Mouse (Mus musculus): ENCODE measurements at regions not wholly inside any gene's neighbourhood (a gene's known extent, or its start where the extent isn't known, plus 50 kb on each side); places are given as distances from the start of the nearest gene placed in this dataset.

DNA sequence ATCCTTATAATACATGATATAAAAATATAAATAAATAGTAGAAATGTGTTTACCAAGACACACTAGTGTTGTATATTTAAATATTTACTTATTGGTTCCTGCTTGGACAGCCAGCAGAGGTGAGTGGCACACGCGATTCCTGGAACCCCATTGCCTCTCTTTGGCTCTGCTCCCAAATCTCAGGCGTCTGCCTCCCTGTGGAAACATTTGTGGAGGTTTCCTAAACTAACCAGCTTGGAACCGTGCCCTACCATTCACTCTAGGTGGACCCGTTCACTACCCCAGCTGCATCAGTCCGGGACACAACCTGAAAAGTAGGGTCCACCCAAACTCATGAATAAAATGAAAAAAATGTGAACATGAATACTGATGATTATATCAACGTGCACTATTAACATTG, 404.0 kb upstream of the Defb41 start:
- Histone ChIP-seq H3K9me3 (ENCODE audit: control insufficient read depth, low read length) (no peaks in the 10 kb centered on the region), H3K27me3 (ENCODE audit: control insufficient read depth, insufficient read depth, low read length) (no peaks in the 10 kb centered on the region), H3K4me1 (replicated peaks; ENCODE audit: control insufficient read depth, insufficient read depth, low read length) (no peaks in the 10 kb centered on the region), H3K4me3 (ENCODE audit: low read depth, low read length) (no peak overlapping the region), H3K9ac (ENCODE audit: low read depth, low read length) (no peak overlapping the region), H3K4me2 (replicated peaks; ENCODE audit: low read depth, low read length) (no peak overlapping the region), H3K27ac (ENCODE audit: low read depth, low read length) (no peak overlapping the region), H3K36me3 (ENCODE audit: control insufficient read depth, insufficient read depth, low read length) (no peaks in the 10 kb centered on the region)
- 88% methylated on average over 7 of the region's 7 CpGs for WGBS
- no peak for ATAC-seq (ENCODE audit: low FRiP score)
- no peak for DNase-seq (ENCODE audit: low spot score)

DNA sequence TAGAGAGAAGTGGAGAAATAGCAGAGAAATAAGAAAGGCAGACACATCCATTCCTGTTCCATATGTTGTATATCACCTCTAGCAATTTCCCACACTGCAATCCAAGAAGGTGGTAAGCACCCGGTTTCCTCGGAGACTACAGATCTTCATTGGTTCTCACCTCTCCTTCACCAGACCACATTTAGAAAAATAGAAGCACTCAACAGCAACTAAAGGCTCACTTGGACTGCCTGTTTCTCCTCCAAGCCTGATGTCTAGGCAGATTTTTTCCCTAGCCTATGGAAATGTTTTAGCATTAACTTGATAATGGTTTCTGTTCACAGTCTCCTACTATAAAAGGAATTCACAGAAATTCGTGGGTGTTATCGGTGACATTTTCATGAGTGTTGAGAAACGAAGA, 403.3 kb upstream of the Defb41 start:
- 93% methylated on average over 5 of the region's 5 CpGs for WGBS
- no peaks in the 10 kb centered on the region for H3K4me1 ChIP-seq (replicated peaks; ENCODE audit: control insufficient read depth, insufficient read depth, low read length)
- H3K9me3 ChIP-seq (ENCODE audit: control insufficient read depth, low read length), result no peaks in the 10 kb centered on the region
- DNase-seq (ENCODE audit: low spot score) (no peak), ATAC-seq (ENCODE audit: low FRiP score) (no peak)
- H3K27ac ChIP-seq (ENCODE audit: low read depth, low read length), result no peak overlapping the region
- no peaks in the 10 kb centered on the region for H3K36me3 ChIP-seq (ENCODE audit: control insufficient read depth, insufficient read depth, low read length)
- no peaks in the 10 kb centered on the region for H3K27me3 ChIP-seq (ENCODE audit: control insufficient read depth, insufficient read depth, low read length)
- no peak overlapping the region for H3K4me2 ChIP-seq (replicated peaks; ENCODE audit: low read depth, low read length)
- no peak overlapping the region for H3K9ac ChIP-seq (ENCODE audit: low read depth, low read length)
- no peak overlapping the region for H3K4me3 ChIP-seq (ENCODE audit: low read depth, low read length)

DNA sequence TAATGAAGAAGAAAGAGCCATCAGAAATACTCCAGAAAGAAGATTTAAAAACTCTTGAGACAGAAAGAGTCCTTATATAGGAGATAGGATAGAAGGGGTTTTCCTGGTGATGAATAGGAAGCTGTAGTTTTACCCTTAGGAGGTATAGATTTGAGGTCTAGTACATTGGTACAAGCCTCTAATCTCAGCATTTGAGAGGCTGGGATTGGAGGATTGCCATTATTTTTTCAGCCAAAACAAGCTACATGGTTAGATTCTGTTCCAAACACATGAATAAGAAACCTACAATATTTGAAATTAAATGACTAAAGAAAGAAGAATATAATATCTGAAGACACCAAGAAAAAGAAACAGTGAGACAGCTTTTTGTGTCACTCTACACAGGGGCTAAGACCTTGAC, 375.9 kb upstream of the Defb41 start:
- DNase-seq (ENCODE audit: low spot score), result no peak
- Histone ChIP-seq H3K27ac (ENCODE audit: low read depth, low read length) (no peak overlapping the region), H3K9me3 (ENCODE audit: control insufficient read depth, low read length) (no peaks in the 10 kb centered on the region), H3K36me3 (ENCODE audit: control insufficient read depth, insufficient read depth, low read length) (no peaks in the 10 kb centered on the region), H3K4me2 (replicated peaks; ENCODE audit: low read depth, low read length) (no peak overlapping the region), H3K4me3 (ENCODE audit: low read depth, low read length) (no peak overlapping the region), H3K4me1 (replicated peaks; ENCODE audit: control insufficient read depth, insufficient read depth, low read length) (no peaks in the 10 kb centered on the region), H3K9ac (ENCODE audit: low read depth, low read length) (no peak overlapping the region), H3K27me3 (ENCODE audit: control insufficient read depth, insufficient read depth, low read length) (no peaks in the 10 kb centered on the region)
- ATAC-seq (ENCODE audit: low FRiP score), result no peak

DNA sequence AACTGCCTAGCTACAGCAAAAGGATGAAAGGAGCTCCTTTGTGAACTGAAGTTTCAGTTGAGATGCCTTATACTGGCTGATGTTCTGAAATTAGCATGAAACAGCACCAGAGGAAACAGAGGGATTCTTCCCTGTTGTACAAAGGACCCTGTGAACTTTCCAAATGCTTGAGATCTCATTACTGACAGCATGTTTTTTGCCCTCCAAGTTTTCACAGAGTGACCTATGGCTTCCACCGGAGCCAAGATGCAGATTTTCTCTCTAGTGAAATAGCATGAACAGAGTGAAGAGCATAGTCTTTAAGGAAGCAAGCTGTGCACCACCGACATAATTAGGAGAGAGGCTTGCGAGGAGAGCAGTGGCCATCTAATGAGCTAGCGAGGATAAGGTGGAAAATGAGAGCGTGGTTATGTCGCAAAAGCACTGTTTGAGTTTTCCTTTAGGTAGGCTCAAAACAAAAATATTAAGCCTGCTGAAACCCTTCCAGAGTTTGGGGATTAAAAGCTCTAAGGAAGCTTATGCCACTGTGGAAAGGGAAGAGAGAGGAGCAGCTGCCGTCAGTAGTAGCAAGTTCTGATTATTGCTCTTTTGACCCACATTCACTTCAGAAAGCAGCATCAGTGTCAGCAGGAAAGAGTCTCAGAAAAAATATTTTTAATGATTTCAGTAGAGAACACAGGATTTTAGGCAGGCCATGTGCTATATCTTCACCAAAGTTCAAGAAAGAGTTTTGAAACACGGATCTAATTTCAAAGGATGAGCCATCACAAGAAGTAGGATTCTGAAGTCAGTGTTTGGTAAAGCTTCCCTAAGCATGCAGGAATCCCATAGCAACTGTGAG, 374.7 kb upstream of the Defb41 start:
- peak; percentile 35 for DNase-seq (ENCODE audit: low spot score)
- peak; percentile 87 for ATAC-seq (ENCODE audit: low FRiP score)
- H3K4me1 ChIP-seq (replicated peaks; ENCODE audit: control insufficient read depth, insufficient read depth, low read length), result no peaks in the 10 kb centered on the region
- H3K9me3 ChIP-seq (ENCODE audit: control insufficient read depth, low read length), result no peaks in the 10 kb centered on the region
- 19% methylated on average over 8 of the region's 8 CpGs for WGBS
- H3K27ac ChIP-seq (ENCODE audit: low read depth, low read length), result no peak overlapping the region
- H3K4me2 ChIP-seq (replicated peaks; ENCODE audit: low read depth, low read length), result no peak overlapping the region; the same call in 1 of the 2 replicates
- no peaks in the 10 kb centered on the region for H3K36me3 ChIP-seq (ENCODE audit: control insufficient read depth, insufficient read depth, low read length)
- H3K4me3 ChIP-seq (ENCODE audit: low read depth, low read length), result no peak overlapping the region
- H3K27me3 ChIP-seq (ENCODE audit: control insufficient read depth, insufficient read depth, low read length), result no peaks in the 10 kb centered on the region
- H3K9ac ChIP-seq (ENCODE audit: low read depth, low read length), result no peak overlapping the region

DNA sequence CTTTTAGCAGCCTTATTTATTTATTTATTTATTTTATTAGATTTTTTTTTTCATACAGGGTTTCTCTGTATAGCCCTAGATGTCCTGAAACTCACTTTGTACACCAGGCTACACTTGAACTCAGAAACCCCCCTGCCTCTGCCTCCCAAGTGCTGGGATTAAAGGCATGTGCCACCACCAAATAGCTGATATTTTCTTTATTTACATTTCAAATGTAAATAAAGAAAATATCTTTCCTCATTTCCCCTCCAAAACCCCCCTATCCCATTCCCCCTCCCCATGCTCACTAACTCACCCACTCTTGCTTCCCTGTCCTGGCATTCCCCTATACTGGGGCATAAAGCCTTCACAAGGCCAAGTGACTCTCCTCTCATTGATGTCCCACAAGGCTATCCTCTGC, 372.4 kb upstream of the Defb41 start:
- DNase-seq (ENCODE audit: low spot score), result no peak

DNA sequence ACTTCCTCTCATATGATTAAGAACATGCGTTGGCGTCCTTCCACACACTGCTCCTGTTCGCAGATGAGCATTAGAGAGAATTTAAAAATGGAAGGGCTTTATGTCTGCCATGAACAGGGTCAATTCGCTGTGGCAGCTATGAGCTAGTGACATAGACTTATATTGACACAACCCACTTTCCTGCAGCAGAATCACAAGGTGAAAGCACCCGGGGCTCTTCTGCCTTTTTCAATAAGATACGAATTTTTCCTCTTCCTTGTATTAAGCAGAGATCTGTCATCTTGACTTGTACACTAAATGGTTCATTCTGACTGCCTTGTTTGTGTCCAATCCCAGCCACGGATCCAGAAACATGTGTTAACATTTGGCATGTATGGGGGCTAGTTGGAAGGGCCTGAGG, 345.3 kb upstream of the Defb41 start:
- no peak overlapping the region for H3K4me2 ChIP-seq (replicated peaks; ENCODE audit: low read depth, low read length)
- WGBS, result 81% methylated on average over 7 of the region's 7 CpGs

More for the DNA sequence above, 372.4 kb upstream of the Defb41 start:
- Histone ChIP-seq H3K4me2 (replicated peaks; ENCODE audit: low read depth, low read length) (no peak overlapping the region), H3K9ac (ENCODE audit: low read depth, low read length) (no peak overlapping the region), H3K27ac (ENCODE audit: low read depth, low read length) (no peak overlapping the region), H3K36me3 (ENCODE audit: control insufficient read depth, insufficient read depth, low read length) (no peaks in the 10 kb centered on the region), H3K27me3 (ENCODE audit: control insufficient read depth, insufficient read depth, low read length) (no peaks in the 10 kb centered on the region), H3K9me3 (ENCODE audit: control insufficient read depth, low read length) (no peaks in the 10 kb centered on the region), H3K4me1 (replicated peaks; ENCODE audit: control insufficient read depth, insufficient read depth, low read length) (no peaks in the 10 kb centered on the region), H3K4me3 (ENCODE audit: low read depth, low read length) (no peak overlapping the region)
- no peak for ATAC-seq (ENCODE audit: low FRiP score)

DNA sequence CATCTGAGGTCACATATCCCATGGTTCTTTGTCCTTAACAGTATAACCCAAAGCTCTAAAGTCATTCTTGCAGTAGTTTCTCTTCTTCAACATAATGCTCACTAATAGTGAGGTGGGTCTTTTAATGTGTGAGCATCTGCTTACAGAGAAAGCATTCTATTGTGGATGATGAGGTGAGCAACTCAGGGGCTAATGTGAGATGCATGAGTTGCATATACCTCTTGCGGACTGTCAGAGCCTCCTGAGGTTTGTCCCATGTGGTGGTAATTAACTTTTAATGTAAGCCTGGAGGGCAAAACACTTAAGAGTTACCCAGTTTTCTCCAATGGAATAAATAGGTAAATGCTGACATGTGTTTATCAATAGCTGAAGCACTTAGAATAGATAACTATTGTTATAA, 334.9 kb upstream of the Defb41 start:
- DNase-seq (ENCODE audit: low spot score) (peak; percentile 11), ATAC-seq (ENCODE audit: low FRiP score) (peak; percentile 72; the same call in 1 of the 2 replicates)
- 65% methylated on average over 1 of the region's 1 CpGs for WGBS
- no peaks in the 10 kb centered on the region for H3K9me3 ChIP-seq (ENCODE audit: control insufficient read depth, low read length)
- no peak overlapping the region for H3K9ac ChIP-seq (ENCODE audit: low read depth, low read length)
- H3K36me3 ChIP-seq (ENCODE audit: control insufficient read depth, insufficient read depth, low read length), result no peaks in the 10 kb centered on the region
- no peak overlapping the region for H3K4me3 ChIP-seq (ENCODE audit: low read depth, low read length)
- H3K4me2 ChIP-seq (replicated peaks; ENCODE audit: low read depth, low read length), result no peak overlapping the region
- no peak overlapping the region for H3K27ac ChIP-seq (ENCODE audit: low read depth, low read length)
- no peaks in the 10 kb centered on the region for H3K27me3 ChIP-seq (ENCODE audit: control insufficient read depth, insufficient read depth, low read length)
- H3K4me1 ChIP-seq (replicated peaks; ENCODE audit: control insufficient read depth, insufficient read depth, low read length), result no peaks in the 10 kb centered on the region

More for the DNA sequence above, 345.3 kb upstream of the Defb41 start:
- Histone ChIP-seq H3K9ac (ENCODE audit: low read depth, low read length) (no peak overlapping the region), H3K27me3 (ENCODE audit: control insufficient read depth, insufficient read depth, low read length) (no peaks in the 10 kb centered on the region), H3K4me1 (replicated peaks; ENCODE audit: control insufficient read depth, insufficient read depth, low read length) (no peaks in the 10 kb centered on the region), H3K36me3 (ENCODE audit: control insufficient read depth, insufficient read depth, low read length) (no peaks in the 10 kb centered on the region), H3K27ac (ENCODE audit: low read depth, low read length) (no peak overlapping the region), H3K9me3 (ENCODE audit: control insufficient read depth, low read length) (no peaks in the 10 kb centered on the region), H3K4me3 (ENCODE audit: low read depth, low read length) (no peak overlapping the region)
- DNase-seq (ENCODE audit: low spot score) (no peak), ATAC-seq (ENCODE audit: low FRiP score) (0 out of 2 replicates have a peak, but pooled peaks have one; percentile 22)

DNA sequence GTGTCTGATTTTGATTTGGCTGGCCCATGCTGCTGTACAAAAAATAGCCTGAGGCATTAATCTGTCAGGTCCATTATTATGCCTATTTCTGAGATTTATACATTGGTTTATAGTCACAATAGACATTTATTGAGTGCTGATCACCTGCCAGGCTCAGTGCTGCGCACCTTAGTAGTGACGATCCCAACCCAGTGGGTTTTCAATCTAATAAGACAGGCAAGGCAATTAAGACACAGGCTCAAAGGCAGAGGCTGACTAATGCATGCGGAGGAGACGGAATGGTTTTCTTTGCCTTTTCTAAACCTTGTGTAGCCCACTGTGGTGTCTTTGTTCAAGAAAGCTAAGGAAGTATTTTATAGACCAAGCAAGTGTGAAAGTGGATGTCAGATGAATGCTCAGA, 334.0 kb upstream of the Defb41 start:
- 69% methylated on average over 4 of the region's 4 CpGs for WGBS
- Histone ChIP-seq H3K27ac (ENCODE audit: low read depth, low read length) (no peak overlapping the region), H3K27me3 (ENCODE audit: control insufficient read depth, insufficient read depth, low read length) (no peaks in the 10 kb centered on the region), H3K4me3 (ENCODE audit: low read depth, low read length) (no peak overlapping the region), H3K4me1 (replicated peaks; ENCODE audit: control insufficient read depth, insufficient read depth, low read length) (no peaks in the 10 kb centered on the region), H3K9me3 (ENCODE audit: control insufficient read depth, low read length) (no peaks in the 10 kb centered on the region), H3K9ac (ENCODE audit: low read depth, low read length) (no peak overlapping the region), H3K36me3 (ENCODE audit: control insufficient read depth, insufficient read depth, low read length) (no peaks in the 10 kb centered on the region), H3K4me2 (replicated peaks; ENCODE audit: low read depth, low read length) (no peak overlapping the region)
- ATAC-seq (ENCODE audit: low FRiP score) (no peak), DNase-seq (ENCODE audit: low spot score) (no peak)

DNA sequence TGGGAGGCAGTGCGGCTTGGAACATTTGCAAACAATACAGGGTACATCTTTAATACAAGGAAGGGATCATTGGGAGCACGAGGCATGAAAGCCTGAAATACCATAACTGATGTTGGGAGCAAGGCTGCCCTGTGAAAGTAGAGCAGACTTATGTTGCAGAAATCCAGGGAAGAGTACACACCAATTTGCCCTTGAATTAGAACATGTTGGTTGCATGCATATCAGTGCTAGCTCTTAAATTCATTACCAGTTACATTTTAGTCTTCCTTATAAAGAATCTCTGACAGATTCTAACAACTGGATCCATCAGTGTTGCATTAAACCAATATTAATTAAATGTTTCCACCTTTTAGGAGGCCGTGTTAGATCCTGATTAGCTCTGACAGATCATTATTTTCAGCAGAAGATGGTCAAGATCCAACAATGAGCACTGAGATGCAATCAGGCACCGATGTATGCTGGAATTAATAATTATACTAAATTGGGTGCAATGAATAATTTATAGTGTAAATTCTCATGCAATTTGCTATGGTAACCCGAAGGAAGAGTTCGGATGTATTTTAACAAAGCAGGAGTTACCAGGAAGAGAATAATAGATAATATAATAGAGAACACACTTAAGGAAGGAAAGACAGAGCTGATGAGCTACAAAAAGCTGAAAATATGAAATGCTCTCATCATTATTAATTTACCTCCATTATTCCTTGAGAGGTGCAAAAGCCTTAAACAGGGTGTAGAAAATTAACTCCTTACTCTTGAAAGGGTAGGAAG, 318.6 kb upstream of the Defb41 start:
- Histone ChIP-seq H3K4me3 (ENCODE audit: low read depth, low read length) (no peak overlapping the region), H3K36me3 (ENCODE audit: control insufficient read depth, insufficient read depth, low read length) (no peaks in the 10 kb centered on the region), H3K9me3 (ENCODE audit: control insufficient read depth, low read length) (no peaks in the 10 kb centered on the region), H3K4me2 (replicated peaks; ENCODE audit: low read depth, low read length) (no peak overlapping the region), H3K27ac (ENCODE audit: low read depth, low read length) (no peak overlapping the region), H3K27me3 (ENCODE audit: control insufficient read depth, insufficient read depth, low read length) (no peaks in the 10 kb centered on the region), H3K4me1 (replicated peaks; ENCODE audit: control insufficient read depth, insufficient read depth, low read length) (no peaks in the 10 kb centered on the region), H3K9ac (ENCODE audit: low read depth, low read length) (no peak overlapping the region)
- DNase-seq (ENCODE audit: low spot score) (no peak), ATAC-seq (ENCODE audit: low FRiP score) (no peak)
- WGBS, result 73% methylated on average over 6 of the region's 6 CpGs

All from hindbrain, embryonic 11.5 days (tissue).